Mouse (Mus musculus) ES-E14 (cell line): ENCODE data around the gene Spata3.

Experiments
- CHD2 ChIP-seq: IDR thresholded peaks from 2 replicates; pipeline ENCODE4 v1.6.1; 2014; ENCODE audit warnings: mild to moderate bottlenecking, low read depth, low read length, inconsistent platforms
- HCFC1 ChIP-seq: IDR thresholded peaks from 2 replicates; pipeline ENCODE4 v1.6.1; 2012; ENCODE audit warnings: low read length, inconsistent platforms, borderline replicate concordance; ENCODE audit not compliant: insufficient read depth
- MAFK ChIP-seq: IDR thresholded peaks from 2 replicates; pipeline ENCODE4 v1.6.1; 2014; ENCODE audit warnings: mild to moderate bottlenecking, low read depth, low read length, inconsistent platforms; ENCODE audit not compliant: insufficient read depth
- ZC3H11A ChIP-seq: IDR thresholded peaks from 2 replicates; pipeline ENCODE4 v1.6.1; 2012; ENCODE audit warnings: low read depth, mild to moderate bottlenecking, inconsistent platforms, low read length, borderline replicate concordance
- ZNF384 ChIP-seq: IDR thresholded peaks from 2 replicates; pipeline ENCODE4 v1.6.1; 2012; ENCODE audit warnings: low read depth, low read length, inconsistent platforms

- TF ChIP-seq CHD2, result no peak
- TF ChIP-seq ZC3H11A, result no peak
- TF ChIP-seq MAFK, result no peak
- no peak for TF ChIP-seq ZNF384
- TF ChIP-seq HCFC1, result no peak
Observed at GRCm38 (mm10) chr1:86032273-86032987, 15.8 kb downstream of the Spata3 start.
